Mouse (Mus musculus) lung, embryonic 14.5 days (tissue): ENCODE measurements at regions not wholly inside any gene's neighbourhood (a gene's known extent, or its start where the extent isn't known, plus 50 kb on each side); places are given as distances from the start of the nearest gene placed in this dataset.

Source experiments
- ATAC-seq: fragments of 200-750 bp; cut with Nextera tagmentation; 2 replicates; pipeline ENCODE4 v1.8.0; 2017; ENCODE audit warnings: mild to moderate bottlenecking, moderate TSS enrichment, moderate library complexity; ENCODE audit not compliant: insufficient read depth
- DNase-seq: peaks from one replicate; pipeline ENCODE4 v3.0.0-alpha.2; 2015
- H3K27ac ChIP-seq: fragments of 300-500 bp; sonication (generic); 2 replicates; pipeline ENCODE4 v1.5.1; 2014; ENCODE audit warnings: low read depth, mild to moderate bottlenecking, moderate library complexity
- H3K27me3 ChIP-seq: fragments of 300-500 bp; sonication (generic); 2 replicates; pipeline ENCODE4 v1.6.1; 2014; ENCODE audit warnings: low read length, control low read depth; ENCODE audit not compliant: insufficient read depth
- H3K36me3 ChIP-seq: fragments of 300-500 bp; sonication (generic); 2 replicates; pipeline ENCODE4 v1.6.1; 2014; ENCODE audit warnings: control low read depth; ENCODE audit not compliant: insufficient read depth
- H3K4me1 ChIP-seq: fragments of 300-500 bp; sonication (generic); 2 replicates; pipeline ENCODE4 v1.6.1; 2014; ENCODE audit warnings: antibody characterized with exemption, control low read depth; ENCODE audit not compliant: insufficient read depth
- H3K4me2 ChIP-seq: fragments of 300-500 bp; sonication (generic); 2 replicates; pipeline ENCODE4 v1.6.1; 2014; ENCODE audit warnings: mild to moderate bottlenecking
- H3K4me3 ChIP-seq: fragments of 300-500 bp; sonication (generic); 2 replicates; pipeline ENCODE4 v1.5.1; 2014; ENCODE audit warnings: low read depth, low read length
- H3K9ac ChIP-seq: fragments of 300-500 bp; sonication (generic); 2 replicates; pipeline ENCODE4 v1.6.1; 2014
- H3K9me3 ChIP-seq: fragments of 300-500 bp; sonication (generic); 2 replicates; pipeline ENCODE4 v1.6.1; 2016; ENCODE audit warnings: low read depth, low read length, control low read depth
- CTCF ChIP-seq: IDR thresholded peaks from 2 replicates; pipeline ENCODE4 v1.5.1; 2016; ENCODE audit warnings: antibody characterized with exemption, low read depth
- WGBS: fragments of 180-500 bp; shearing (Covaris S2); extraction: QIAGEN DNeasy Blood & Tissue Kit; methylation state at CpG from one replicate; pipeline ENCODE4 v1.1.7; 2014; 5-methylcytosine and 5-hydroxymethylcytosine counted together

DNA sequence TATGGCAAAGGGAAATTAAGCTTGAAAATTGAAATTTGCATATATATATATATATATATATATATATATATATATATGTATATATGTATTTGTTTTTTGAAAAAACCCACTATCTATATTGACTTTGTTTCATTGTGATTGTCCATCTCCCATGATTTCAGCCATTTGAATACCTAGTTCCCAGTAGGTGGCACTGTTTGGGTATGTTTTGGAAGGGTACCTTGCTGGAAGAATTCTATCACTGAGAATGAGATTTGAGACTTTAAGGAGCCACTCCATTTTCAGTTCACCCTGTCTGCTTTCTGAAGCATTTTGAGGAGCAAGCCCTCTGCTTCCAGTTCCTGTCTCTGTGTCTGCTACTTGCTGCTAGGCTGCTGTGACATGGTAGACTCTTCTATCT is 72.8 kb upstream of the Ugt8a start:
- peak; percentile 55 for DNase-seq
- H3K4me3 ChIP-seq = no peak overlapping the region

DNA sequence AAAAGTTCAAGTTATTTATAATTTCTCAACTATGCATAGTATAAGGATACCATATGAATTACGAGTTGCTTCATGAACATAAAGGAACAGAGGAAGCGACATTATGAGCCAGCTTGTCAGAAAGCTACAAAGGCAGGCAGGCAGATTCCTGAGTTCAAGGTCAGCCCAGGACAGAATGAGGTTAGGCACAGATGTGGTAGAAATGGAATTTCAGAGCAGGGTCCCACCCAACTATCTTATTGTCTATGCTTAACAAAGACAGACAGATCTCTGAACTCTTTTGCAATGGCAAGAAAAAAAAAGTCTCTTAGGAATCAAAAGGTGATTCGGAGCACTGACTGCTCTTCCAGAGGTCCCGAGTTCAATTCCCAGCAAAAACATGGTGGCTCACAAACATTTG is 77.7 kb upstream of the Ugt8a start:
- TF ChIP-seq CTCF = no peak
- no peaks in the 10 kb centered on the region for H3K27me3 ChIP-seq
- H3K4me3 ChIP-seq = no peak overlapping the region
- no peak overlapping the region for H3K27ac ChIP-seq
- H3K36me3 ChIP-seq = no peaks in the 10 kb centered on the region
- no peak for DNase-seq
- no peaks in the 10 kb centered on the region for H3K4me1 ChIP-seq
- H3K4me2 ChIP-seq = no peak overlapping the region
- ATAC-seq = no peak
- H3K9ac ChIP-seq = no peak overlapping the region
- H3K9me3 ChIP-seq = no peaks in the 10 kb centered on the region
- WGBS = 75% methylated on average over 4 of the region's 4 CpGs

More for the DNA sequence above, 72.8 kb upstream of the Ugt8a start:
- Histone ChIP-seq H3K27ac (no peak overlapping the region), H3K36me3 (no peaks in the 10 kb centered on the region), H3K4me2 (no peak overlapping the region), H3K4me1 (no peaks in the 10 kb centered on the region), H3K9me3 (no peaks in the 10 kb centered on the region), H3K27me3 (no peaks in the 10 kb centered on the region), H3K9ac (no peak overlapping the region)
- peak; percentile 42 for TF ChIP-seq CTCF
- ATAC-seq = no peak

DNA sequence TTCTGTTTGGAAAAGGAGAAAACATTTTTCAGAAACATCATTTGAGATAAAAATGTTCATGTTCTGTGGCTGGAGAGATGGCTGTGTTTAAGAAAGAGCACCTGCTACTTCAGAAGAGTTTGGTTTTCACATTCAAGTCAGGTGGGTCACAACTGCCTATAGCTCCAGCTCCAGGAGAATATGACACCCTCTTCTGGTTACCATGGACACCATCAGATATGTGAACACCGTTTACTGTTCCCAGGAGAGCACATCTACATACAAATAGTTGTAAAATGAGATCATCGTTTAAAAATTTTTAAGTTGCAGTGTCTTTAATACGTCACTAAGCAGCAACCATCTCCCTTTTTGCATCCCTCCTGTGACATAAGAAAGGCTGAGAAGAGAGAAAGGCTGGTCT is 105.9 kb upstream of the Ugt8a start:
- Histone ChIP-seq H3K36me3 (no peaks in the 10 kb centered on the region), H3K4me1 (no peaks in the 10 kb centered on the region), H3K27me3 (no peaks in the 10 kb centered on the region), H3K27ac (peak overlapping the region; percentile 8), H3K4me3 (no peak overlapping the region), H3K4me2 (no peak overlapping the region), H3K9me3 (no peaks in the 10 kb centered on the region), H3K9ac (no peak overlapping the region)
- peak; percentile 77 for DNase-seq
- no peak for TF ChIP-seq CTCF
- ATAC-seq = peak; percentile 97
- 5% methylated on average over 3 of the region's 3 CpGs for WGBS

DNA sequence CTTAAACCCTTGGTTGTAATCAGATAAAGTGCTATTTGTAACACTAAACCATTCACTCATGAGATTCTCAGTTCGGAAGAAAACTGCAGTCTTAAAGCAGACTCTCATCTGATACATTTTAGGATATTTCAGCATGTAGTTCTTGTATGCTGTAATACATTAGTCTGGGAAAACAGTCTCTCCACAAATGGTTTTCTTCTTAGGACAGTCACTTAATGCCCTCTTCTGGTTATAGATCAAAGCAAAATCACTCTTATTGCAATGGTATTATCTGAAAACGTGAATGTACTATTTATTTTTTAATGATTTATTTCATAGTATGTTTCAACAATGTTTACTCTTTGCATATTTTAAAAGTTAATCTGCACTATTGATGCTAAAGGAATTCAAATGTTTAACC is 106.4 kb upstream of the Ugt8a start:
- DNase-seq = peak; percentile 73
- 13% methylated on average over 2 of the region's 2 CpGs for WGBS

DNA sequence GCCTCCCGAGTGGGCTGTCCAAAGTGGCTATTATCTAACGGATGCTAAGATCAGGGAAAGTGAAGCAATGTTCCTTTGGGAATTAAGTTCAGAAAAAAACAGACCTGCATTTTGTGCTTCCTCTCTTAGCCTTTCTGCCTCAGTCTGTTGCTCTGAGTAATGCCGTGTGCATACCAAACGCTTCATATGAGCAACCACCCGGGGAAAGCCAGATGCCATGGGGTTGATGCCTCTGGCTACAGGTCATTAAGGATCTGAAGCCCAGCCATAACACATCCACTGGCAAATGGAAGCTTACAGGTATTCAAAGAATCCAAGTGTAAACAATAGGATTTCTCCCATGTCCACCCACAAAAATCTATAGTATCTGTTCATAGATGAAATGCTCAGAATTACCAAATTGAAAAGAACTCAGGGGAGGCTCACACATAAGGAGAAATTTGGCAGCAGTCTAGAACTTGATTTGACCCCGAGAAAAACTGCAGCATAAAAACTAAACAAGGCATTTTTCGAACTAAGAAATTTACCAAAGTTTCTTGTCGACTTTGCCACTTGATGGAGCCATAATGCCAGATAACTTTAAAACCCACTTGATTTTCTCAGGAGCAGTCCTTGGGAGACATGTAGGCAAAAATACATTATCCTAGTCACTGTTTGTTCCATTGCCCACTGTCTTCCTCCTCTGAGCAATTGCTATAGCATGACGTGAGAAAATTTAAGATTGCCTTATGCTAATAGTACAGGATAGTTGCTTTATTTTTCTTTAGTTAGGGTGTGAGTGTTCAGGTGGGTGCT is 107.8 kb upstream of the Ugt8a start:
- peak; percentile 29 for TF ChIP-seq CTCF
- Histone ChIP-seq H3K4me2 (no peak overlapping the region), H3K27ac (no peak overlapping the region), H3K9ac (no peak overlapping the region), H3K4me3 (no peak overlapping the region), H3K27me3 (no peaks in the 10 kb centered on the region), H3K36me3 (no peaks in the 10 kb centered on the region), H3K4me1 (no peaks in the 10 kb centered on the region), H3K9me3 (no peaks in the 10 kb centered on the region)
- ATAC-seq (no peak), DNase-seq (peak; percentile 72)
- WGBS = 34% methylated on average over 9 of the region's 9 CpGs

More for the DNA sequence above, 106.4 kb upstream of the Ugt8a start:
- H3K27ac ChIP-seq = peak overlapping the region; percentile 8
- H3K9me3 ChIP-seq = no peaks in the 10 kb centered on the region
- no peak overlapping the region for H3K4me2 ChIP-seq
- H3K36me3 ChIP-seq = no peaks in the 10 kb centered on the region
- peak; percentile 69; the same call in 1 of the 2 replicates for ATAC-seq
- H3K4me1 ChIP-seq = no peaks in the 10 kb centered on the region
- H3K4me3 ChIP-seq = no peak overlapping the region
- no peak overlapping the region for H3K9ac ChIP-seq
- peak; percentile 32; the same call in 1 of the 2 replicates for TF ChIP-seq CTCF
- H3K27me3 ChIP-seq = no peaks in the 10 kb centered on the region

DNA sequence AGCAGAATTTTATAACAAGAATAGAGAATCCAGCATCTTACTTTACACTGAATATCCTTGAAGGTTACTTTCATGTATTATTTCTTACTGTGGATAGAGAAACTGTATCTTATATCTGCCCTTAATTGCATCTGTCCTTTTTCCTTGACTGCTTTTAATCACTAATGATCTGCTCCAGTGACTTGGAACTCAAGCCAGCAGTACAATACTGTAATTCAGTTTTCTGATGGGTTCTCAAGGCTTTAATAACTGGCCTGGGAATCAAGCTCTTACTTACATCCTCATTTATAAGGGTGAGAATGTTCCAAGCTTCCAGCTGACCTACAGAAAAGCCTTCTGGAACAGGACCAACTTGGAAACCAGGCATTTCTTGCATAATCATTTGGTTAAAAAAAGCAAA is 120.2 kb upstream of the Ugt8a start:
- Histone ChIP-seq H3K27me3 (no peaks in the 10 kb centered on the region), H3K27ac (no peak overlapping the region), H3K9ac (no peak overlapping the region), H3K4me2 (no peak overlapping the region), H3K9me3 (no peaks in the 10 kb centered on the region), H3K4me1 (no peaks in the 10 kb centered on the region), H3K36me3 (no peaks in the 10 kb centered on the region), H3K4me3 (no peak overlapping the region)
- ATAC-seq (no peak), DNase-seq (peak; percentile 32)
- no peak for TF ChIP-seq CTCF

DNA sequence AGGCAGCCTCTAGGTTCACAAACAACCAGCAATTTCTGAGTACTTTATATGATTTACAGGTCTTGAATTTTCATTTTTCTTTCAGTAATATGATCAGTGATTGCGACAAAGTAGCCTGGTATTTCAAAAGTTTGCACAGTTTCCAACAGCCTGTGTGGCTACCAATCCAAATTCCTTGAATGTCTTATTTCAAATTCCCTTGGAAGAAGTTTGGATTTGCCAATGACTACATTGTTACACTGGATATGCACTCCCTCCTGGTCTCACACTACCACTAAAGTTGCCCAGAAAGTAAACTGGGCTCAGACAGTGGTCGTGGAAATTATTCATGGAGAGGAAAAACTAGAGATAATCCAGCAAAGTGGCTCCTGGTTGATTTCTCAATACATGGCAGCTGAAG is 166.7 kb upstream of the Ugt8a start:
- Histone ChIP-seq H3K4me2 (no peak overlapping the region), H3K9me3 (no peaks in the 10 kb centered on the region), H3K36me3 (no peaks in the 10 kb centered on the region), H3K27ac (no peak overlapping the region), H3K4me1 (no peaks in the 10 kb centered on the region), H3K4me3 (no peak overlapping the region), H3K27me3 (no peaks in the 10 kb centered on the region), H3K9ac (no peak overlapping the region)
- DNase-seq (no peak), ATAC-seq (no peak)
- no peak for TF ChIP-seq CTCF
- WGBS = 85% methylated on average over 2 of the region's 2 CpGs
